Mouse (Mus musculus) heart, adult 2 months (tissue): ENCODE results near the gene Eif1. TPM values are rescaled to one million over a fixed set of nuclear protein-coding genes. Genes with fewer than 3 reads are reported as not detected.

Experiments used
- DNase-seq, 2 experiments: peaks; one replicate each; pipeline ENCODE4 v3.0.0; 2021
- H3K27ac ChIP-seq: fragments of 200-600 bp; 2 replicates; pipeline ENCODE4 v1.8.1; 2022
- H3K27me3 ChIP-seq: fragments of 200-500 bp; 2 replicates; pipeline ENCODE4 v1.6.1; 2012; ENCODE audit warnings: mild to moderate bottlenecking, low read length, inconsistent platforms, mixed read lengths; ENCODE audit not compliant: control insufficient read depth, insufficient read depth
- H3K36me3 ChIP-seq: fragments of 200-500 bp; 2 replicates; pipeline ENCODE4 v1.6.1; 2012; ENCODE audit warnings: low read length, inconsistent platforms; ENCODE audit not compliant: control insufficient read depth, insufficient read depth
- H3K4me1 ChIP-seq: fragments of 200-500 bp; 2 replicates; pipeline ENCODE4 v1.6.1; 2011; ENCODE audit warnings: low read length; ENCODE audit not compliant: control insufficient read depth, insufficient read depth
- H3K4me3 ChIP-seq: fragments of 200-600 bp; 2 replicates; pipeline ENCODE4 v1.8.1; 2022
- H3K79me2 ChIP-seq: fragments of 200-500 bp; replicated peaks from 2 replicates; pipeline ENCODE4 v1.6.1; 2012; ENCODE audit warnings: mild to moderate bottlenecking, inconsistent platforms, low read length, moderate library complexity, mixed read lengths; ENCODE audit not compliant: control insufficient read depth, insufficient read depth
- H3K9ac ChIP-seq: fragments of 200-500 bp; 2 replicates; pipeline ENCODE4 v1.6.1; 2012; ENCODE audit warnings: low read depth, mild to moderate bottlenecking, control low read depth, inconsistent platforms, low read length, mixed read lengths
- CTCF ChIP-seq: fragments of 200-600 bp; IDR thresholded peaks from 2 replicates; pipeline ENCODE4 v1.8.1; 2022; ENCODE audit warnings: antibody characterized with exemption, mild to moderate bottlenecking, moderate library complexity
- EP300 ChIP-seq: fragments of 200-500 bp; IDR thresholded peaks from 2 replicates; pipeline ENCODE4 v1.6.1; 2011; ENCODE audit warnings: low read depth, low read length, control low read depth; ENCODE audit not compliant: insufficient read depth
- POLR2A ChIP-seq: fragments of 200-500 bp; IDR thresholded peaks from 2 replicates; pipeline ENCODE4 v1.6.1; 2011; ENCODE audit warnings: mild to moderate bottlenecking, low read depth, low read length, control low read depth; ENCODE audit not compliant: insufficient read depth
- WGBS: fragments of 180-500 bp; shearing (Covaris S2); methylation state at CpG from one replicate; pipeline ENCODE4 v1.1.7; 2018; 5-methylcytosine and 5-hydroxymethylcytosine counted together
- intact Hi-C: fragments of 180-260 bp; cut with DNase I; formaldehyde crosslinking; loops from one replicate; pipeline ENCODE4 v1.15.1; 2025
- polyA plus RNA-seq: library from polyadenylated mRNA; depleted of rRNA; stranded (reverse); fragments of >200 nt; gene quantifications from 2 replicates; pipeline ENCODE4 v1.2.3, GENCODE M21; 2012
- total RNA-seq, 2 experiments: library from RNA; stranded (reverse); gene quantifications; 2 replicates each; pipeline ENCODE4 v1.2.3; 2021

Gene Eif1
- total and polyA plus RNA-seq, 3 experiments: 195 to 2,054 (median 1,735) TPM

DNA sequence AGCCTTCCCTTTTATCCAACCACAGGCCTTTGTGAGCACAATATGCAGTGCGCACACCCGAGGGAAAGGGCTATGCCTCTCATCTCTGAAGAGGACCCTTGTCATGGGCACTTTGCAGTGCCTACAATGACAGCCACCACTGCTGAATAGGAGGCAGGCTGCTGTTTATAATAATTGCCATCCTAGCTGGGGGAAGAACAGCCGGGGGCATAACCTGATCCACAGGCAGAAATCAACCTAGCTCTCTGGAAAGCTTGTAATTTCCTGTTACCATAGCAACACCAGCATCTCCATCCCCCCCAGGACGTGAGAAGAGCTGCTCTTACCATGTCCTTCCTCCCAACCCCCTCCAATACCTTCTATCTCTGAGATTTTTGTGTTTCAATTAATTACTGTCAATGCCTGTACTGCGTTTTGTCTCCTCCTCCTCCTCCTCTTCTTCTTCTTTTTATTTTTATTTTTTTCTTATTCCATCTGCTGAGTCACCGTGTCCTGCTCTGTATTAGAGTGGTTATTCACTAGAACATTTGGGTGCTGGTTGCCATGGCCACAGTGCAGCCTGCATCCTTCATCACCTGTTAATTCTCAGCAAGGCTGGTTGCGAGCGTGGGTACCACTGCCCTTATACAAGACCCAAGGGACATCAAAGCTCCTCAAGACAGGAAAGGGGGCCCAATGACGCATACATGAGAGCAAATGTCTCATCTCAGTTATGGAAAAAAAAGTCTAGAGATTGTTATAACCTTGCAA, 13.3 kb downstream of the Eif1 start:
- no peaks in the 10 kb centered on the region for H3K36me3 ChIP-seq
- WGBS: 63% methylated on average over 9 of the region's 9 CpGs
- no peak overlapping the region for H3K9ac ChIP-seq
- DNase-seq: no peak
- intact Hi-C loops: no loop called here
- no peaks in the 10 kb centered on the region for H3K4me1 ChIP-seq
- TF ChIP-seq EP300 (no peak), POLR2A (no peak), CTCF (no peak)
- no peak overlapping the region for H3K4me3 ChIP-seq
- no peaks in the 10 kb centered on the region for H3K27me3 ChIP-seq
- no peaks in the 10 kb centered on the region for H3K79me2 ChIP-seq
- H3K27ac ChIP-seq: no peak overlapping the region

DNA sequence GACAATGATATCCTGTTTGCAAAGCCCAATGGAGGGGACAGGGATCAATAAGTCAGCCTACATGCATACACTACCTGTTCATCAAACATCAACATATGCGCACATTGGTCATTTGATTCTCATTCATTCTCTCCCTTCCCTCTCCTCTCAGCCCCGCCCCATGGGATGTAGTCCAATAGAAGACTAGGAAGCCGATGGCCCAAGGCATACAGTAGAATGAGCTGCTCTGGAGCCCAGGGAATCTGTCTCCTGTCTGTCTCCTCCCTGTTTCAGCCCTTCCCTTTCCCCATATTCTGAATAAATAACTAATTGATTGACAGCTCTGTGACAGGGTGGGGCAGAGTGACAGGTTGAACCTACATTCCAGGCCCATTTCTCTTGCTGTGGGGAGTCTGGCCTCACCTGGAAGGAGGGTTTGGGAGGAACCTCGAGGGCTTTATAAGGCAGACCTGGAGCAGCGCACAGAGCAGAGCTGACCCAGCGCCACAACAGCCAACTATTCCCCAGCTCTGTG, 14.3 kb downstream of the Eif1 start, which contains the start of gene Gast:
Gene Gast, plus strand, starts transcription at position 464 of the 514 bp plus-strand sequence.
- intact Hi-C loops: no loop called here
- WGBS: 70% methylated on average over 6 of the region's 6 CpGs
- TF ChIP-seq CTCF: no peak
- no peak for TF ChIP-seq POLR2A
- TF ChIP-seq EP300: no peak
- Histone ChIP-seq H3K27ac (no peak within 1 kb of the TSS), H3K4me1 (no peaks in the 10 kb centered on the region), H3K36me3 (no peaks in the 10 kb centered on the region), H3K27me3 (no peaks in the 10 kb centered on the region), H3K79me2 (no peaks in the 10 kb centered on the region), H3K9ac (no peak within 1 kb of the TSS), H3K4me3 (no peak within 1 kb of the TSS)
- DNase-seq: no peak

DNA sequence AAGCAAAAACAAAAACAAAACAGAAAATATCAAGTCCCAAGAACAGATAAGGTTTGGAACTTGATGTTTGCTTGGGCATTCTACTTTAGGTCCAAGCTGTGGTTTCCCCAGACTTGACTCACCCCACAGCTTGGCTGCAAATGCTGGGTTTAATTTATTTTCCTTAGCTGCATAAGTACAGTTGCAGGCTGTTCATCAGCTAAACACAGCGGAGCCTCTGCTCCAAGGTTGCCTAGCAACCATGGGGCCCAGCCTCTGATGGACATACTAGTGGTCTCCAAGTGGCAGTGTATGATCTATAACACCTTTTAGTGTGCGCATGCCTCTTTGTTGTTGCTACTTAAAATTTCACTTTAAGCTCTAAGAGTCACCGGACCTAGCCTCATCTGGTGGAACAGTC, 16.0 kb downstream of the Eif1 start:
- no peaks in the 10 kb centered on the region for H3K4me1 ChIP-seq
- DNase-seq: no peak
- no peaks in the 10 kb centered on the region for H3K36me3 ChIP-seq
- intact Hi-C loops: no loop called here
- H3K79me2 ChIP-seq: no peaks in the 10 kb centered on the region
- H3K27ac ChIP-seq: no peak overlapping the region
- TF ChIP-seq CTCF: no peak
- no peak for TF ChIP-seq POLR2A
- TF ChIP-seq EP300: no peak
- no peak overlapping the region for H3K9ac ChIP-seq
- no peak overlapping the region for H3K4me3 ChIP-seq
- 67% methylated on average over 3 of the region's 3 CpGs for WGBS
- no peaks in the 10 kb centered on the region for H3K27me3 ChIP-seq

DNA sequence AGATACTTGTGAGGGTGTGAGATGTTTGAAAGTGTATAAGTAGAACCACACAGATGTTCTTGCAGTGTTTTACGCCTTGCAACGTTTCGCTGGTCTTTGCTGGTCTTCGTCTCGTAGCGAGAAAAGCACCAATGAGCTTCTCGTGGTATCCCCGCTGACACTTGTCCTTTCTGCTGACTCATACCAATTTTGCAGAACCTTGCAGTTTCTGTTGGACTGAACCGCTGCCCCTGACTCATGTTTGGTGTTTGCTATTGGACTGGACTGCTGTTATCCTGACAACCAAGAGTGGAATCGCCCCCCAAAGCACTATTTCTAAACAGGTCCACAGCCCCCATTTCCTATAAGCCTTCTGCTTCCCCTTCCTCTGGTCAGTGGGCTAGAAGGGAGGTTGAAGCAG, 24.6 kb downstream of the Eif1 start:
- WGBS: 86% methylated on average over 10 of the region's 10 CpGs
- intact Hi-C loops: no loop called here
- no peaks in the 10 kb centered on the region for H3K4me1 ChIP-seq
- H3K27me3 ChIP-seq: no peaks in the 10 kb centered on the region
- H3K36me3 ChIP-seq: no peaks in the 10 kb centered on the region
- no peak for DNase-seq
- H3K4me3 ChIP-seq: no peak overlapping the region
- no peak overlapping the region for H3K9ac ChIP-seq
- no peaks in the 10 kb centered on the region; the same call in 1 of the 2 replicates for H3K79me2 ChIP-seq
- TF ChIP-seq EP300: no peak
- TF ChIP-seq POLR2A: no peak
- no peak for TF ChIP-seq CTCF
- H3K27ac ChIP-seq: no peak overlapping the region

DNA sequence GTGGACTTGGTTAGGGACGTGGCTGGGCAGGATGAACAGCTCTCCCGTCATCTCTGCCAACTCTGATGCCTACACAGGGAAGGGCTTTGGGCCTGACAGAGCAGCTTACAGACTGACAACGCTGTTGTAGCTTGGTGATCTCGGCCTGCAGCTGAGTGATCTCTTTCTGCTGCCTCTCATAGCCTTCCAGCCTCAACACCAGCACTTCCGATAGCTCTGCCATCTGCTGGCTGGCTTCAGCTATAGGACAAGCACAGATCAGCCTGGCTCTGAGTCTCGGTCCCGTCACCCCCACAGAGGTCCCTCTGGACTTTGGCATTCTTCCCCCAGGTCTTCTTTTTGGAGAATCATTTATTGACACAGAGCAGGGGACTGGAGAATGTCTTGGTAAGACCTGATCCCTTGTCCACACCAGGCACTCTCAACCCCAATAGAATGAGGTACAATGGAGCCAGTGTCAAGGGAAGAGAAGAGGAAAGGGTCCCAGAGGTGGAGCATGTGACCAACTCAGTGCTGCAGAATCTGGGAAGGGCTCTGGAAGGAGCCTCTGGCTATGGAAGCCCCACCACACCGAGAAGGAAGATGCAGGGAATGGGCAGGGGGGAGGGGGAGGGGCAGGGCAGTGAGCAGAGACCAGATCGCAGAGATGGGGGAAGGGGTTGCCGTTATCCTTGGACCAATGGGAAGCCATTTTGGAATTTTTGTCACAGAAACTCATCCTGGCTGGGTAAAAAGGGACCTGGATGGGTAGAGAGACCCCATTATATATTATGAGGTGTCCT, 32.6 kb downstream of the Eif1 start:
- Histone ChIP-seq H3K27ac (no peak overlapping the region), H3K4me1 (peaks cover 2% of the 10 kb centered on the region; the same call in 1 of the 2 replicates), H3K4me3 (no peak overlapping the region), H3K9ac (no peak overlapping the region), H3K36me3 (no peaks in the 10 kb centered on the region), H3K79me2 (no peaks in the 10 kb centered on the region), H3K27me3 (0 out of 2 replicates have a peak, but pooled peaks cover 2% of the 10 kb centered on the region)
- TF ChIP-seq EP300 (no peak), CTCF (peak; percentile 52), POLR2A (no peak)
- DNase-seq: no peak
- intact Hi-C loops: no loop called here
- 32% methylated on average over 10 of the region's 10 CpGs for WGBS
